Comparison of ENCODE assay signal across 10 mouse cellular contexts in the genomic region with DNA sequence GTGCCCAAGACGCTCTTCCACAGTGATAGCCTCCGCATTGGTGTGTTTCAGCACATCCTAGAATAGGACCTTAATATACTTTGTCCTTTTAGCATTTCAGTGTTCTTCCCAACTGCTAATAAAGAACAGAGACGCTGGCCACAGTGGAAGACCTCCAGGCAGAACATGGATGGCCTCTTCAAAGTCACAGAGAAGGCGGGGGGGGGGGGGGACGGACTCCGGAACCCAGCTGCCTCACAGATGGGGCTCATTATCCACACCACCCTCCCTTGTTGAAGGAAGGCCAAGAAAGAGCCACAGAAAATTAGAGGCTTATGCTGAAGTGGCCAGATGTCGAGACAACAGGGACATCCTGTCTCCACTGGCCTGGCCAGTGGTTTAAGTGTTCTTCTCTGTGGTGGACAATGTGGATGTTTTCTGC.
DNase-seq lines count a peak whose midpoint lies in the region; ATAC-seq and TF ChIP-seq lines count a peak whose summit lies in the region.
"Had no signal": no experiment of that assay in that cellular context is flagged by ENCODE, and none has a peak within 500 bp of the region (broad histone marks: within the 10 kb centered on the region; RNA-seq: fewer than 3 reads in every experiment).

No protein-coding gene starts in this region.

- TF ChIP-seq POLR2A in kidney, adult 2 months (IDR thresholded peaks at IDR 0.05; ENCODE audit: low read depth, low read length): no peak

- no peaks in the 10 kb centered on the region for H3K36me3 ChIP-seq in kidney, adult 2 months (ENCODE audit: control insufficient read depth, insufficient read depth, low read length)
- H3K36me3 ChIP-seq in kidney, embryonic 14.5 days (ENCODE audit: control insufficient read depth, insufficient read depth, low read length): no peaks in the 10 kb centered on the region
- no peaks in the 10 kb centered on the region for H3K36me3 ChIP-seq in embryonic facial prominence, embryonic 11.5 days (replicated peaks; ENCODE audit: control insufficient read depth, insufficient read depth, low read depth, low read length)
- H3K36me3 ChIP-seq: stomach, embryonic 15.5 days had no signal

- H3K9ac ChIP-seq in kidney, embryonic 14.5 days (ENCODE audit: low read depth, low read length): no peak overlapping the region
- no peak overlapping the region for H3K9ac ChIP-seq in embryonic facial prominence, embryonic 11.5 days (replicated peaks; ENCODE audit: low read length)
- H3K9ac ChIP-seq: stomach, embryonic 15.5 days had no signal

- no peak overlapping the region for H3K4me2 ChIP-seq in kidney, embryonic 14.5 days (replicated peaks; ENCODE audit: low read depth, low read length)
- no peak overlapping the region for H3K4me2 ChIP-seq in embryonic facial prominence, embryonic 11.5 days (ENCODE audit: low read depth, low read length)
- H3K4me2 ChIP-seq: stomach, embryonic 15.5 days had no signal

- no peak overlapping the region for H3K27ac ChIP-seq in kidney, adult 2 months (ENCODE audit: insufficient read depth, low read depth, low read length)
- no peak overlapping the region for H3K27ac ChIP-seq in kidney, embryonic 14.5 days (ENCODE audit: low read depth, low read length)
- no peak overlapping the region; the same call in 1 of the 2 replicates for H3K27ac ChIP-seq in embryonic facial prominence, embryonic 11.5 days (replicated peaks; ENCODE audit: low read depth, low read length)
- H3K27ac ChIP-seq: layer of hippocampus, adult 2 months; stomach, embryonic 15.5 days had no signal

- H3K4me3 ChIP-seq in kidney, adult 2 months (ENCODE audit: insufficient read depth, low read depth, low read length): no peak overlapping the region
- no peak overlapping the region for H3K4me3 ChIP-seq in kidney, embryonic 14.5 days (ENCODE audit: low read length)
- H3K4me3 ChIP-seq in embryonic facial prominence, embryonic 11.5 days (ENCODE audit: low read depth, low read length): no peak overlapping the region
- H3K4me3 ChIP-seq: layer of hippocampus, adult 2 months; stomach, embryonic 15.5 days had no signal

- DNase-seq in kidney, adult 2 months: peak; percentile 38
- peak; percentile 72 for DNase-seq in embryonic facial prominence, embryonic 11.5 days (ENCODE audit: low spot score)
- peak; percentile 54 for DNase-seq in kidney, postnatal 10 days
- peak; percentile 63 to 77 for DNase-seq in lung, postnatal 4 days
- no peak for DNase-seq in B cell, adult 2 months
- no peak for DNase-seq in thymus, postnatal 36 days
- no peak for DNase-seq in right cerebral cortex, postnatal 4 days

- no peaks in the 10 kb centered on the region; the same call in 1 of the 2 replicates for H3K27me3 ChIP-seq in kidney, adult 2 months (replicated peaks; ENCODE audit: control insufficient read depth, insufficient read depth, low read length)
- no peaks in the 10 kb centered on the region for H3K27me3 ChIP-seq in kidney, embryonic 14.5 days (ENCODE audit: control insufficient read depth, insufficient read depth, low read length)
- no peaks in the 10 kb centered on the region for H3K27me3 ChIP-seq in embryonic facial prominence, embryonic 11.5 days (ENCODE audit: control insufficient read depth, insufficient read depth, low read length)
- H3K27me3 ChIP-seq: stomach, embryonic 15.5 days had no signal

- ATAC-seq in kidney, embryonic 14.5 days (ENCODE audit: low FRiP score, low TSS enrichment): no peak
- ATAC-seq in embryonic facial prominence, embryonic 11.5 days (replicated peaks; ENCODE audit: insufficient number of reproducible peaks, low FRiP score, low TSS enrichment, low read depth): peak; percentile 73; the same call in 1 of the 2 replicates

- WGBS in kidney, adult 2 months: 72% methylated on average over 7 of the region's 7 CpGs
- WGBS in kidney, embryonic 14.5 days: 69% methylated on average over 7 of the region's 7 CpGs
- 22% methylated on average over 7 of the region's 7 CpGs for WGBS in embryonic facial prominence, embryonic 11.5 days

- no peak for TF ChIP-seq CTCF in kidney, adult 2 months (conservative IDR thresholded peaks at IDR 0.05; ENCODE audit: insufficient read depth, insufficient read length, low read depth, low read length)

- H3K4me1 ChIP-seq in kidney, adult 2 months (ENCODE audit: control insufficient read depth, insufficient read depth, low read length): no peaks in the 10 kb centered on the region
- 0 out of 2 replicates have a peak, but pooled peaks cover under 1% of the 10 kb centered on the region for H3K4me1 ChIP-seq in kidney, embryonic 14.5 days (ENCODE audit: control insufficient read depth, insufficient read depth, low read length)
- H3K4me1 ChIP-seq in embryonic facial prominence, embryonic 11.5 days (ENCODE audit: control insufficient read depth, insufficient read depth, low read length): peaks cover 2% of the 10 kb centered on the region; the same call in 1 of the 2 replicates
- H3K4me1 ChIP-seq: stomach, embryonic 15.5 days had no signal

- no peaks in the 10 kb centered on the region for H3K9me3 ChIP-seq in kidney, embryonic 14.5 days (ENCODE audit: control insufficient read depth, low read length)
- no peaks in the 10 kb centered on the region for H3K9me3 ChIP-seq in embryonic facial prominence, embryonic 11.5 days (replicated peaks; ENCODE audit: control insufficient read depth, low read length)
- H3K9me3 ChIP-seq: stomach, embryonic 15.5 days had no signal

Comparison
In these comparisons a context has a peak if more than half of its experiments do, and no peak if none do; other contexts are left out.
1. DNase-seq: peak in kidney, adult 2 months (single experiment), embryonic facial prominence, embryonic 11.5 days (single experiment), kidney, postnatal 10 days (single experiment) and lung, postnatal 4 days (2 of 2); none in B cell, adult 2 months (0 of 2), thymus, postnatal 36 days (0 of 2) and right cerebral cortex, postnatal 4 days (single experiment).